Mouse (Mus musculus) erythroblast, embryonic 14.5 days (primary cell): ENCODE results near the gene 9930111J21Rik2.
"Not testable (repeated sequence)": the region's sequence is repeated elsewhere in the genome, so short reads cannot be mapped to it uniquely, and the experiment has no call there.

Experiments used
- GATA1 ChIP-seq: IDR thresholded peaks from 2 replicates; pipeline ENCODE4 v1.6.1; 2012; ENCODE audit warnings: low read length, inconsistent platforms, mixed read lengths
- TAL1 ChIP-seq: IDR thresholded peaks from 3 replicates; pipeline ENCODE4 v1.6.1; 2012; ENCODE audit warnings: low read length, inconsistent platforms, mixed read lengths

GRCm38 (mm10) chr11:49061865-49062264 is 10.8 kb upstream of the 9930111J21Rik2 start:
- TF ChIP-seq GATA1, TAL1: not testable (repeated sequence)
